Mouse (Mus musculus): ENCODE data around the gene Ltbp4. TPM values are rescaled to one million over a fixed set of nuclear protein-coding genes. Genes with fewer than 3 reads are reported as not detected.

Gene Ltbp4
- polyA plus RNA-seq, 1 experiment from 2014 or later: 170 TPM

- Histone ChIP-seq H3K36me3 (ENCODE audit: control insufficient read depth, insufficient read depth, low read length) (peaks cover 2% of the 10 kb centered on the region; the same call in 1 of the 2 replicates), H3K9ac (ENCODE audit: low read length) (peak overlapping the region; percentile 68; the same call in 1 of the 2 replicates)
Observed at GRCm38 (mm10) chr7:27257046-27257851, 80.2 kb downstream of the Ltbp4 start.

DNA sequence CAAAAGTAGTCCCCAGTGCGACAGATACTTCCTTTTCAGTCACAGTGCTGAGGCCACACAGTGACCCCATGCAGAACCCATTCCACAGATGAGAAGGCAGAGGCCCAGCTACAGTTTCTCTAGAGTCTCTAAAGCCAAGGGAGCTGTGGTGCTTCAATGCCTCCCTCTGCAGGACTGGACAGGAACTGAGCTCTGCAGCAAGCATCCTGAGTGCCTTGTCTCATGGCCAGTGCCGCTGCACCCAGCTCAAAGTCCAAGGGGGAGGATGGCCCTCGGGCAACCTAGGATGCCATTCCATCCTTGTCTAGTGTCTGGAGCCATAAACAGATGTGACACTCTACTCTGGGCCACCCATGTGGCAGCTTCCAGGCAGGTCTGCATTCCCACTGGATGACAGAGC, 81.8 kb downstream of the Ltbp4 start:
- ATAC-seq (ENCODE audit: insufficient read depth, low FRiP score): no peak
- Histone ChIP-seq H3K9ac (ENCODE audit: low read length) (no peak overlapping the region; the same call in 1 of the 2 replicates), H3K27ac (ENCODE audit: low read length) (no peak overlapping the region), H3K4me2 (ENCODE audit: low read depth, low read length) (no peak overlapping the region), H3K36me3 (ENCODE audit: control insufficient read depth, insufficient read depth, low read length) (no peaks in the 10 kb centered on the region), H3K9me3 (replicated peaks; ENCODE audit: control insufficient read depth, low read length) (no peaks in the 10 kb centered on the region), H3K27me3 (ENCODE audit: control insufficient read depth, insufficient read depth, low read length) (no peaks in the 10 kb centered on the region), H3K4me3 (replicated peaks; ENCODE audit: low read length) (no peak overlapping the region), H3K4me1 (ENCODE audit: control insufficient read depth, insufficient read depth, low read length) (peaks cover 23% of the 10 kb centered on the region)
- WGBS: 67% methylated on average over 3 of the region's 3 CpGs

More at GRCm38 (mm10) chr7:27257046-27257851, 80.2 kb downstream of the Ltbp4 start:
- 32% methylated on average over 27 of the region's 27 CpGs for WGBS
- no peak overlapping the region; the same call in 1 of the 2 replicates for H3K4me3 ChIP-seq (replicated peaks; ENCODE audit: low read length)
- no peak; the same call in 1 of the 2 replicates for ATAC-seq (ENCODE audit: insufficient read depth, low FRiP score)
- peak overlapping the region; percentile 67 for H3K4me2 ChIP-seq (ENCODE audit: low read depth, low read length)
- peaks cover 23% of the 10 kb centered on the region for H3K4me1 ChIP-seq (ENCODE audit: control insufficient read depth, insufficient read depth, low read length)
- no peaks in the 10 kb centered on the region for H3K27me3 ChIP-seq (ENCODE audit: control insufficient read depth, insufficient read depth, low read length)
- H3K9me3 ChIP-seq (replicated peaks; ENCODE audit: control insufficient read depth, low read length): no peaks in the 10 kb centered on the region
- peak overlapping the region; percentile 83 for H3K27ac ChIP-seq (ENCODE audit: low read length)

Other genes starting within 250 kb of the Ltbp4 start
- 137 and 195 TPM in 2 replicates for gene Cyp2f2, start 217.8 kb downstream of the Ltbp4 start, polyA plus RNA-seq (2015; fragmentation: Nextera tagmentation; extraction: Ambion mirVana)
- gene Cyp2t4, start 184.0 kb downstream of the Ltbp4 start, polyA plus RNA-seq (2015; fragmentation: Nextera tagmentation; extraction: Ambion mirVana): 0.18 and 0.31 TPM in 2 replicates
- 55.8 and 56.3 TPM in 2 replicates for gene Egln2, start 170.9 kb downstream of the Ltbp4 start, polyA plus RNA-seq (2015; fragmentation: Nextera tagmentation; extraction: Ambion mirVana)
- 68.9 and 72.7 TPM in 2 replicates for gene Rab4b, start 158.8 kb downstream of the Ltbp4 start, polyA plus RNA-seq (2015; fragmentation: Nextera tagmentation; extraction: Ambion mirVana)
- gene Gm21983, start 156.6 kb downstream of the Ltbp4 start, polyA plus RNA-seq (2015; fragmentation: Nextera tagmentation; extraction: Ambion mirVana): not detected in 2 replicates
- gene Mia, start 156.5 kb downstream of the Ltbp4 start, polyA plus RNA-seq (2015; fragmentation: Nextera tagmentation; extraction: Ambion mirVana): 8.0 and 9.3 TPM in 2 replicates
- 3.2 TPM in 2 replicates for gene BC024978, start 141.9 kb downstream of the Ltbp4 start, polyA plus RNA-seq (2015; fragmentation: Nextera tagmentation; extraction: Ambion mirVana)
- gene Snrpa, start 141.4 kb downstream of the Ltbp4 start, polyA plus RNA-seq (2015; fragmentation: Nextera tagmentation; extraction: Ambion mirVana): 184 and 213 TPM in 2 replicates
- gene Itpkc, start 109.0 kb downstream of the Ltbp4 start, polyA plus RNA-seq (2015; fragmentation: Nextera tagmentation; extraction: Ambion mirVana): 10.3 and 11.0 TPM in 2 replicates
- gene Coq8b, start 104.7 kb downstream of the Ltbp4 start, polyA plus RNA-seq (2015; fragmentation: Nextera tagmentation; extraction: Ambion mirVana): 26.4 TPM in 2 replicates
- 13.7 and 15.8 TPM in 2 replicates for gene Numbl, start 79.3 kb downstream of the Ltbp4 start, polyA plus RNA-seq (2015; fragmentation: Nextera tagmentation; extraction: Ambion mirVana)
- gene Shkbp1, start 18.3 kb upstream of the Ltbp4 start, polyA plus RNA-seq (2015; fragmentation: Nextera tagmentation; extraction: Ambion mirVana): 41.0 and 41.7 TPM in 2 replicates
- gene Gm20479, start 19.7 kb upstream of the Ltbp4 start, polyA plus RNA-seq (2015; fragmentation: Nextera tagmentation; extraction: Ambion mirVana): 3.0 TPM in 1 of 2 replicates, not detected in the other
- 0.50 and 0.57 TPM in 2 replicates for gene Sptbn4, start 110.0 kb upstream of the Ltbp4 start, polyA plus RNA-seq (2015; fragmentation: Nextera tagmentation; extraction: Ambion mirVana)
- 112 and 113 TPM in 2 replicates for gene Blvrb, start 110.3 kb upstream of the Ltbp4 start, polyA plus RNA-seq (2015; fragmentation: Nextera tagmentation; extraction: Ambion mirVana)
- 38.1 and 39.4 TPM in 2 replicates for gene Sertad3, start 136.1 kb upstream of the Ltbp4 start, polyA plus RNA-seq (2015; fragmentation: Nextera tagmentation; extraction: Ambion mirVana)
- gene Sertad1, start 149.2 kb upstream of the Ltbp4 start, polyA plus RNA-seq (2015; fragmentation: Nextera tagmentation; extraction: Ambion mirVana): 42.0 and 45.9 TPM in 2 replicates
- 3.7 and 4.0 TPM in 2 replicates for gene Prx, start 161.6 kb upstream of the Ltbp4 start, polyA plus RNA-seq (2015; fragmentation: Nextera tagmentation; extraction: Ambion mirVana)
- gene Hipk4, start 185.6 kb upstream of the Ltbp4 start, polyA plus RNA-seq (2015; fragmentation: Nextera tagmentation; extraction: Ambion mirVana): 0.35 and 0.79 TPM in 2 replicates
- gene Pld3, start 215.5 kb upstream of the Ltbp4 start, polyA plus RNA-seq (2015; fragmentation: Nextera tagmentation; extraction: Ambion mirVana): 93.5 and 107 TPM in 2 replicates
- 23.0 and 25.6 TPM in 2 replicates for gene 2310022A10Rik, start 215.5 kb upstream of the Ltbp4 start, polyA plus RNA-seq (2015; fragmentation: Nextera tagmentation; extraction: Ambion mirVana)